9 mouse cellular contexts compared by ENCODE assay signal in the genomic region with DNA sequence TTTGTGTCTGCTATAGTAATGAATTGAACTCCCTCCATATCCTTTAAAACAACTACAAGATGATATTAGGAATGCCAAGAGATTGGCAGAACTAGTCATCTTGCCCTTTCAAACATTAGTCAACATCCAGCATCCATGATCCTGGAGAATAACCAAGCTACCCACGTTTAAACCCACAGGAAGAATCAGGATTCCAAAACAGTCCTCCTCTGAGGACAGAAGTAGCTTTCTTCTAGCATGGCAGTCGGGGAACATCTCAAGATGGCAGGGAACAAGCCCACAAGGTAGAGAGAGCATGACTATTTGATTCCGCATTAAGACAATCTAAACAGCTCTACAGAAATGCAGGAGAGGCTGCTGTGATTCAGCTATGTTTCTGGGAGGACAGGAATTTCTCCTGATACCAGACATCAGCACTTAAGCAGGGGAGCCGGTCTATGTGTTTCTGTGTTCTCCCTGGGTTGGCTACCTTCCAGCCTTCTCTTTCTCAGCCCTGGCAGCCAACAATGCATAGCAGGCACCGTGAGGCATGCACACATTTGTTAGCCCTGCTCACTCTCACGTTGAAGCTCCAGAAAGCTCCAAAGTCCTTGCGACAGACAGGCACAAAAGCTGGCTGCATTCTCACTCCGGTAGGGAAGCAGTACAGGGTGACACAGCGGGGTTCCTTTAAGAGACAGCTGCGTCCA.
A peak's percentile ranks its signal among the peaks of the same experiment; 100 is the strongest.
DNase-seq lines count a peak whose midpoint lies in the region; ATAC-seq and TF ChIP-seq lines count a peak whose summit lies in the region.
"Had no signal": no experiment of that assay in that cellular context is flagged by ENCODE, and none has a peak within 500 bp of the region (broad histone marks: within the 10 kb centered on the region; RNA-seq: fewer than 3 reads in every experiment).

No protein-coding gene starts in this region.

- no peak for TF ChIP-seq EP300 in stomach, postnatal 0 days (optimal IDR thresholded peaks at IDR 0.05)

- H3K9me3 ChIP-seq in neural tube, embryonic 11.5 days (ENCODE audit: control insufficient read depth, low read length) = no peaks in the 10 kb centered on the region
- no peaks in the 10 kb centered on the region for H3K9me3 ChIP-seq in neural tube, embryonic 15.5 days (replicated peaks)
- H3K9me3 ChIP-seq in stomach, postnatal 0 days (ENCODE audit: control insufficient read depth, low read length) = no peaks in the 10 kb centered on the region

- WGBS in neural tube, embryonic 11.5 days = 63% methylated on average over 10 of the region's 10 CpGs
- 40% methylated on average over 10 of the region's 10 CpGs for WGBS in neural tube, embryonic 15.5 days
- WGBS in stomach, postnatal 0 days = 34% methylated on average over 10 of the region's 10 CpGs

- TF ChIP-seq CTCF in stomach, postnatal 0 days (IDR thresholded peaks at IDR 0.05; ENCODE audit: low read depth) = no peak

- no peak overlapping the region for H3K4me2 ChIP-seq in neural tube, embryonic 11.5 days (ENCODE audit: low read depth)
- no peak overlapping the region for H3K4me2 ChIP-seq in neural tube, embryonic 15.5 days
- 0 out of 2 replicates have a peak overlapping the region, but pooled peaks have one; percentile 20 for H3K4me2 ChIP-seq in stomach, postnatal 0 days (replicated peaks; ENCODE audit: low read depth)

- no peak overlapping the region for H3K9ac ChIP-seq in neural tube, embryonic 11.5 days (ENCODE audit: low read length)
- no peak overlapping the region for H3K9ac ChIP-seq in neural tube, embryonic 15.5 days (replicated peaks)
- no peak overlapping the region for H3K9ac ChIP-seq in stomach, postnatal 0 days (ENCODE audit: low read length)

- ATAC-seq in cerebellum, adult (ENCODE audit: insufficient number of reproducible peaks, low FRiP score, low TSS enrichment) = peak; percentile 57
- no peak for ATAC-seq in neural tube, embryonic 11.5 days (ENCODE audit: insufficient read depth, low FRiP score, low TSS enrichment)
- ATAC-seq in neural tube, embryonic 15.5 days (ENCODE audit: low FRiP score) = no peak
- ATAC-seq in stomach, postnatal 0 days (ENCODE audit: low FRiP score, low TSS enrichment) = no peak

- H3K27ac ChIP-seq in neural tube, embryonic 11.5 days (ENCODE audit: low read depth, low read length) = no peak overlapping the region
- no peak overlapping the region for H3K27ac ChIP-seq in neural tube, embryonic 15.5 days (replicated peaks)
- H3K27ac ChIP-seq in stomach, postnatal 0 days (replicated peaks) = 0 out of 2 replicates have a peak overlapping the region, but pooled peaks have one; percentile 8

- H3K4me1 ChIP-seq in neural tube, embryonic 11.5 days (ENCODE audit: control insufficient read depth, insufficient read depth, low read length) = no peaks in the 10 kb centered on the region
- H3K4me1 ChIP-seq in neural tube, embryonic 15.5 days = peaks cover 8% of the 10 kb centered on the region
- no peaks in the 10 kb centered on the region for H3K4me1 ChIP-seq in stomach, postnatal 0 days (replicated peaks; ENCODE audit: control insufficient read depth, insufficient read depth)

- H3K36me3 ChIP-seq in neural tube, embryonic 11.5 days (ENCODE audit: control insufficient read depth, insufficient read depth, low read length) = no peaks in the 10 kb centered on the region
- no peaks in the 10 kb centered on the region for H3K36me3 ChIP-seq in neural tube, embryonic 15.5 days
- no peaks in the 10 kb centered on the region for H3K36me3 ChIP-seq in stomach, postnatal 0 days (ENCODE audit: control insufficient read depth, insufficient read depth, low read length)

- DNase-seq in cerebellum, postnatal 4 days (ENCODE audit: low spot score in 2 of 2) = no peak
- peak; percentile 12 for DNase-seq in neural tube, embryonic 11.5 days (ENCODE audit: low spot score)
- DNase-seq in layer of hippocampus, adult 9-11 months = peak; percentile 48
- DNase-seq in stomach, postnatal 0 days (ENCODE audit: low spot score) = peak; percentile 16
- no peak for DNase-seq in gastrocnemius, adult 8-10 months (ENCODE audit: low spot score in 2 of 2)
- no peak for DNase-seq in testis, postnatal 14 days (ENCODE audit: low spot score)
- DNase-seq: kidney, adult 11 months had no signal

- H3K27me3 ChIP-seq in neural tube, embryonic 11.5 days (ENCODE audit: control insufficient read depth, insufficient read depth, low read length) = no peaks in the 10 kb centered on the region
- no peaks in the 10 kb centered on the region for H3K27me3 ChIP-seq in neural tube, embryonic 15.5 days (replicated peaks)
- no peaks in the 10 kb centered on the region for H3K27me3 ChIP-seq in stomach, postnatal 0 days (ENCODE audit: control insufficient read depth, insufficient read depth, low read length)

- H3K4me3 ChIP-seq in neural tube, embryonic 11.5 days (ENCODE audit: low read depth, low read length) = no peak overlapping the region
- H3K4me3 ChIP-seq in neural tube, embryonic 15.5 days (replicated peaks) = no peak overlapping the region
- no peak overlapping the region for H3K4me3 ChIP-seq in stomach, postnatal 0 days (ENCODE audit: low read depth, low read length)

Comparison
In these comparisons a context has a peak if more than half of its experiments do, and no peak if none do; other contexts are left out.
1. DNase-seq: peak in neural tube, embryonic 11.5 days (single experiment), layer of hippocampus, adult 9-11 months (single experiment) and stomach, postnatal 0 days (single experiment); none in cerebellum, postnatal 4 days (0 of 2), gastrocnemius, adult 8-10 months (0 of 2) and testis, postnatal 14 days (single experiment).